Mouse (Mus musculus) midbrain, embryonic 14.5 days (tissue): Measurements from ENCODE around the gene Serpinb9b. TPM values are rescaled to one million over a fixed set of nuclear protein-coding genes. Genes with fewer than 3 reads are reported as not detected.
A peak's percentile ranks its signal among the peaks of the same experiment; 100 is the strongest.

ENCODE experiments used
- ATAC-seq: fragments of 200-750 bp; cut with Nextera tagmentation; 2 replicates; pipeline ENCODE4 v1.8.0; 2017; ENCODE audit warnings: moderate number of reproducible peaks, moderate library complexity; ENCODE audit not compliant: low FRiP score, low TSS enrichment
- DNase-seq: peaks from one replicate; pipeline ENCODE4 v3.0.0-alpha.2; 2015
- H3K27ac ChIP-seq: fragments of 300-500 bp; sonication (generic); replicated peaks from 2 replicates; pipeline ENCODE4 v1.5.1; 2014; ENCODE audit warnings: mild to moderate bottlenecking, low read depth, low read length, moderate library complexity
- H3K27me3 ChIP-seq: fragments of 300-500 bp; sonication (generic); 2 replicates; pipeline ENCODE4 v1.6.1; 2014; ENCODE audit warnings: low read length, control low read depth, mixed read lengths; ENCODE audit not compliant: control insufficient read depth, insufficient read depth
- H3K36me3 ChIP-seq: fragments of 300-500 bp; sonication (generic); 2 replicates; pipeline ENCODE4 v1.6.1; 2014; ENCODE audit warnings: low read length, control low read depth; ENCODE audit not compliant: control insufficient read depth, insufficient read depth
- H3K4me1 ChIP-seq: fragments of 300-500 bp; sonication (generic); 2 replicates; pipeline ENCODE4 v1.6.1; 2014; ENCODE audit warnings: mild to moderate bottlenecking, antibody characterized with exemption, low read length, control low read depth; ENCODE audit not compliant: control insufficient read depth, insufficient read depth
- H3K4me2 ChIP-seq: fragments of 300-500 bp; sonication (generic); 2 replicates; pipeline ENCODE4 v1.6.1; 2014; ENCODE audit warnings: mild to moderate bottlenecking, low read length, moderate library complexity
- H3K4me3 ChIP-seq: fragments of 300-500 bp; sonication (generic); replicated peaks from 2 replicates; pipeline ENCODE4 v1.5.1; 2014; ENCODE audit warnings: low read depth, low read length
- H3K9ac ChIP-seq: fragments of 300-500 bp; sonication (generic); replicated peaks from 2 replicates; pipeline ENCODE4 v1.6.1; 2014; ENCODE audit warnings: mild to moderate bottlenecking, low read length, moderate library complexity
- H3K9me3 ChIP-seq: fragments of 300-500 bp; sonication (generic); 2 replicates; pipeline ENCODE4 v1.6.1; 2016; ENCODE audit warnings: low read length, control low read depth, mixed read lengths; ENCODE audit not compliant: control insufficient read depth
- WGBS: fragments of 180-500 bp; shearing (Covaris S2); extraction: QIAGEN DNeasy Blood & Tissue Kit; methylation state at CpG from one replicate; pipeline ENCODE4 v1.1.7; 2014; 5-methylcytosine and 5-hydroxymethylcytosine counted together
- polyA plus RNA-seq: library from polyadenylated mRNA; unstranded; fragments of >200 nt; fragmentation: Nextera tagmentation; extraction: Ambion mirVana; gene quantifications from 2 replicates; pipeline ENCODE4 v1.2.1, GENCODE M21; 2014

The Serpinb9b gene
- polyA plus RNA-seq, result 0.62 TPM in 1 of 2 replicates, not detected in the other

DNA sequence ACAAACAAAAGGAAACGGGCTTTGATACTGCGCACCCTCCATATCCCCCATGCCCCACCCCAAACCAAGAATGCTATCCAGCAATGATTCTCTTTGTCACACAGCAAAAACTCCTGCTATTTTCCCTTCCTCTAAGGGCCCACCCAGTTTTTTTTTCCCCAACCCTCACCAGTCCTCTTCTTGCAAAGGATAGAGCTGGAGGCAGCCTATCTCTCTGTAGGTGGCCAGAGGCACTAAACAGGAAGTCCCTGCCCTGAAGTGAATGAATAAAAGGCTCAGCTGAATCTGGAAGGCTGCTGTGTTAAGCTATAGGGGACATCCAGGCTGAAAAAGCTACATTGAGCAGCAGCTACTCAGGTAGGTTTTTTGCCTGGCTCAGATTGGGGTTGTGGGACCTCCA lies at the start of gene Serpinb9b:
TSS of gene Serpinb9b (plus strand) at position 173 of the 400 bp plus-strand sequence.
- no peaks in the 10 kb centered on the region for H3K36me3 ChIP-seq
- WGBS, result 79% methylated on average over 2 of the region's 2 CpGs
- no peak within 1 kb of the TSS for H3K4me2 ChIP-seq
- DNase-seq (no peak), ATAC-seq (no peak)
- H3K4me3 ChIP-seq, result no peak within 1 kb of the TSS
- no peaks in the 10 kb centered on the region for H3K4me1 ChIP-seq
- no peak within 1 kb of the TSS for H3K27ac ChIP-seq
- H3K9ac ChIP-seq, result no peak within 1 kb of the TSS
- no peaks in the 10 kb centered on the region for H3K27me3 ChIP-seq
- H3K9me3 ChIP-seq, result no peaks in the 10 kb centered on the region

DNA sequence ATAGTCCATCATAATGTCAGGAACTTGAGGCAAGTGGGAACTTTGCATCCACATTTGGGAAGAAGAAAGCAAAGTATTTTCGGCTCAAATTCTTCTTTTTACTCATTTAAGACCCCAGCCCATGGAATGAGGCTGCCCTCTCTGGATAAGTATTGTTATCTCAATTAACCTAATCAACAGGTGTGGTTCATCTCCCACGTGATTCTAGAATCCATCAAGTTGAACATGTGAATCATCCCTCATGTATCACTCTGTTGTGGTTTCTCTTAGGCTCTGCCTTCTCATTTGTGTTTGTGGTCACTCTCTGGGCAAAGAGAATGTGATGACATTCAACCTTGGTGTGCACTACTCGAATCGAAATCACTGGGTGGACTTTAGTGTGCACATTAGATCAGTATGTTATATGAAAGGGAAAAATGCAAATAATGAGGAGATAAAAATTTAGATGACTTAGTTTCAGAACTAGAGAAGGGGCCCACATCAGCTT lies 44.6 kb upstream of the Serpinb9b start:
- no peaks in the 10 kb centered on the region for H3K36me3 ChIP-seq
- H3K4me1 ChIP-seq, result no peaks in the 10 kb centered on the region
- no peaks in the 10 kb centered on the region for H3K27me3 ChIP-seq
- no peak for ATAC-seq
- no peak overlapping the region for H3K4me3 ChIP-seq
- H3K9me3 ChIP-seq, result no peaks in the 10 kb centered on the region
- WGBS, result 85% methylated on average over 4 of the region's 4 CpGs
- no peak overlapping the region for H3K4me2 ChIP-seq
- no peak for DNase-seq
- no peak overlapping the region for H3K9ac ChIP-seq
- no peak overlapping the region for H3K27ac ChIP-seq

- no peak for ATAC-seq
- no peak overlapping the region for H3K9ac ChIP-seq
- no peak for DNase-seq
Observed at GRCm38 (mm10) chr13:32986256-32986655, 41.0 kb upstream of the Serpinb9b start.

GRCm38 (mm10) chr13:32993152-32993893 lies 33.9 kb upstream of the Serpinb9b start:
- H3K4me2 ChIP-seq, result no peak overlapping the region
- 82% methylated on average over 10 of the region's 10 CpGs for WGBS
- no peaks in the 10 kb centered on the region for H3K27me3 ChIP-seq
- ATAC-seq (no peak), DNase-seq (no peak)
- H3K27ac ChIP-seq, result no peak overlapping the region
- no peaks in the 10 kb centered on the region for H3K36me3 ChIP-seq
- H3K4me1 ChIP-seq, result no peaks in the 10 kb centered on the region
- no peaks in the 10 kb centered on the region for H3K9me3 ChIP-seq
- no peak overlapping the region for H3K4me3 ChIP-seq
- no peak overlapping the region for H3K9ac ChIP-seq

More at GRCm38 (mm10) chr13:32986256-32986655, 41.0 kb upstream of the Serpinb9b start:
- Histone ChIP-seq H3K36me3 (no peaks in the 10 kb centered on the region), H3K9me3 (no peaks in the 10 kb centered on the region), H3K4me2 (no peak overlapping the region), H3K27me3 (no peaks in the 10 kb centered on the region), H3K4me1 (no peaks in the 10 kb centered on the region), H3K27ac (no peak overlapping the region), H3K4me3 (no peak overlapping the region)

DNA sequence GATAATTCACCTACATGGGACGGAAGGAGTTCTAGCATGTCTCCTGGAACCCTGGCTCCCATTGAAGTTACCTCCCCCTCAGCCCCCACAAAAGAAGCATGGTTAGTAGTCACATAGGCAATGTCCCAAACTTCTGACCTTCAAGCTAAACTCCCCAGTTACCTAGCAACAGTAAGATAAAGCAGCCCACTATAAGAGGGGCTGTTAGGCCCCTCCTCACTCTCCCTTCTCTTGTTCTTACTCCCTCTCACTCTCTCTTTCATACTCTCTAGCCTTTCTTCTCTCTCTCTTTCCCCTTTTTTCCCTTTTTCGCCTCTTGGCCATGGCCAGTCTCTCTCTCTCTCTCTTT lies 33.3 kb upstream of the Serpinb9b start:
- Histone ChIP-seq H3K4me2 (no peak overlapping the region), H3K4me3 (no peak overlapping the region), H3K27me3 (no peaks in the 10 kb centered on the region), H3K27ac (no peak overlapping the region), H3K9me3 (no peaks in the 10 kb centered on the region), H3K36me3 (no peaks in the 10 kb centered on the region), H3K4me1 (no peaks in the 10 kb centered on the region), H3K9ac (no peak overlapping the region)
- WGBS, result 79% methylated on average over 2 of the region's 2 CpGs
- no peak for ATAC-seq
- no peak for DNase-seq

GRCm38 (mm10) chr13:32995051-32995450 lies 32.2 kb upstream of the Serpinb9b start:
- no peak overlapping the region for H3K9ac ChIP-seq
- 81% methylated on average over 4 of the region's 4 CpGs for WGBS

DNA sequence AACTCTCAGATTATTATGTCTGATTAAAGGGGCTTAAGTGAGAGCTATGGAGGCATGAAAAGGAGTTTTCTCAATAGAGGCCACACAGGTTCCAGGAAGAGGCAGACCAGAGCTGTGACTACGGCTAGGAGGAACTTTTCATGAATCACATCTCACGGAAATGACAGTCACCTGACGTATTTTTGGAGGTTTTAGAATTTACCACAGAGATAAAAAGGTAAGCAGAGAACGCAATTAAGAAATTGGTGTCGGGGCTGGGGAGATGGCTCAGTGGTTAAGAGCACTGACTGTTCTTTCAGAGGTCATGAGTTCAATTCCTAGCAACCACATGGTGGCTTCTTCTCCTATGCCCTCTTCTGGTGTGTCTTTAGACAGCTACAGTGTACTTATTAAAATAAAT lies 25.9 kb upstream of the Serpinb9b start:
- no peak for DNase-seq
- WGBS, result 92% methylated on average over 5 of the region's 5 CpGs
- no peak for ATAC-seq
- Histone ChIP-seq H3K27me3 (no peaks in the 10 kb centered on the region), H3K4me1 (no peaks in the 10 kb centered on the region), H3K27ac (no peak overlapping the region), H3K9ac (no peak overlapping the region), H3K36me3 (no peaks in the 10 kb centered on the region), H3K9me3 (no peaks in the 10 kb centered on the region), H3K4me3 (no peak overlapping the region), H3K4me2 (no peak overlapping the region)

More at GRCm38 (mm10) chr13:32995051-32995450, 32.2 kb upstream of the Serpinb9b start:
- Histone ChIP-seq H3K9me3 (no peaks in the 10 kb centered on the region), H3K27me3 (no peaks in the 10 kb centered on the region), H3K4me3 (no peak overlapping the region), H3K4me2 (no peak overlapping the region), H3K27ac (no peak overlapping the region), H3K36me3 (no peaks in the 10 kb centered on the region), H3K4me1 (no peaks in the 10 kb centered on the region)
- no peak for DNase-seq
- no peak for ATAC-seq

GRCm38 (mm10) chr13:33002950-33003349 lies 24.3 kb upstream of the Serpinb9b start, which contains the start of gene Serpinb9:
Serpinb9 (plus strand) TSS chr13:33003250.
- no peak for DNase-seq
- WGBS, result 73% methylated on average over 3 of the region's 3 CpGs
- H3K4me3 ChIP-seq, result no peak within 1 kb of the TSS
- H3K4me1 ChIP-seq, result no peaks in the 10 kb centered on the region
- no peak within 1 kb of the TSS; the same call in 1 of the 2 replicates for H3K9ac ChIP-seq
- no peaks in the 10 kb centered on the region for H3K36me3 ChIP-seq
- no peak within 1 kb of the TSS for H3K27ac ChIP-seq
- H3K4me2 ChIP-seq, result peak within 1 kb of the TSS; percentile 46
- ATAC-seq, result no peak
- H3K27me3 ChIP-seq, result no peaks in the 10 kb centered on the region
- no peaks in the 10 kb centered on the region for H3K9me3 ChIP-seq
